Mouse (Mus musculus) spleen, postnatal 4 days (tissue): Measurements from ENCODE around the gene Thap3.

Experiments used
- DNase-seq, 2 experiments: peaks; one replicate each; pipeline ENCODE4 v3.0.0; 2022; ENCODE audit warnings: low spot score in 2 of 2

Gene Thap3

GRCm38 (mm10) chr4:152009076-152010051, 20.6 kb upstream of the Thap3 start:
- DNase-seq, result peak; percentile 48 to 78

GRCm38 (mm10) chr4:152008622-152009075, 19.9 kb upstream of the Thap3 start, which contains the start of gene Klhl21:
TSS of gene Klhl21 (plus strand) at chr4:152008803.
- peak; percentile 90 to 94 for DNase-seq

- DNase-seq, result no peak
Measured at GRCm38 (mm10) chr4:152008148-152008500, 19.3 kb upstream of the Thap3 start.

- DNase-seq, result no peak
Measured at GRCm38 (mm10) chr4:152007481-152008147, 18.8 kb upstream of the Thap3 start.

GRCm38 (mm10) chr4:152006812-152007211, 18.0 kb upstream of the Thap3 start:
- DNase-seq, result no peak

GRCm38 (mm10) chr4:152006137-152006536, 17.3 kb upstream of the Thap3 start:
- DNase-seq, result no peak

GRCm38 (mm10) chr4:152002063-152002462, 13.3 kb upstream of the Thap3 start:
- DNase-seq, result no peak

- no peak for DNase-seq
Measured at GRCm38 (mm10) chr4:152001335-152001734, 12.5 kb upstream of the Thap3 start.

- no peak for DNase-seq
Measured at GRCm38 (mm10) chr4:152000906-152001305, 12.1 kb upstream of the Thap3 start.

GRCm38 (mm10) chr4:151999481-151999880, 10.7 kb upstream of the Thap3 start:
- DNase-seq, result no peak

GRCm38 (mm10) chr4:151997701-151998100, 8.9 kb upstream of the Thap3 start:
- no peak for DNase-seq

GRCm38 (mm10) chr4:151996951-151997222, 8.1 kb upstream of the Thap3 start:
- DNase-seq, result no peak

GRCm38 (mm10) chr4:151996173-151996950, 7.6 kb upstream of the Thap3 start, which contains the start of gene Phf13:
TSS of gene Phf13 (minus strand) at chr4:151996258.
- peak; percentile 98 to 99 for DNase-seq

- DNase-seq, result peak; percentile 49 to 83
Measured at GRCm38 (mm10) chr4:151995371-151996172, 6.8 kb upstream of the Thap3 start.

- DNase-seq, result peak in 1 of 2 experiments; percentile 76
Measured at GRCm38 (mm10) chr4:151994228-151995171, 5.7 kb upstream of the Thap3 start.

- DNase-seq, result no peak
Measured at GRCm38 (mm10) chr4:151993035-151993434, 4.2 kb upstream of the Thap3 start.

- DNase-seq, result no peak
Measured at GRCm38 (mm10) chr4:151992091-151992490, 3.3 kb upstream of the Thap3 start.

- no peak for DNase-seq
Measured at GRCm38 (mm10) chr4:151989110-151989488, 302 bp upstream of the Thap3 start.

GRCm38 (mm10) chr4:151988014-151988341, 819 bp downstream of the Thap3 start:
- no peak for DNase-seq

GRCm38 (mm10) chr4:151986650-151987049, 2.1 kb downstream of the Thap3 start:
- no peak for DNase-seq
